Mouse (Mus musculus) adipocyte (in vitro differentiated cells): Measurements from ENCODE around the gene Csrnp2.

ENCODE experiments used
- DNase-seq: peaks from one replicate; pipeline ENCODE4 v3.0.0-alpha.2; 2016; ENCODE audit warnings: low spot score

Csrnp2 gene

GRCm38 (mm10) chr15:100429959-100430565, 65.2 kb downstream of the Csrnp2 start:
- DNase-seq: no peak
